Mouse (Mus musculus) thymus, adult 2 months (tissue): Measurements from ENCODE around the gene Grasp.

Experiments used
- CTCF ChIP-seq: fragments of 200-500 bp; IDR thresholded peaks from 2 replicates; pipeline ENCODE4 v1.5.1; 2012; ENCODE audit warnings: mild to moderate bottlenecking, control low read depth, low read length, moderate library complexity, borderline replicate concordance; ENCODE audit not compliant: control insufficient read depth, poor library complexity, insufficient read depth; ENCODE audit errors: extremely low read depth
- POLR2A ChIP-seq: fragments of 200-500 bp; IDR thresholded peaks from 2 replicates; pipeline ENCODE4 v1.6.1; 2012; ENCODE audit warnings: mild to moderate bottlenecking, low read length, control low read depth, moderate library complexity; ENCODE audit not compliant: control insufficient read depth, poor library complexity, insufficient read depth; ENCODE audit errors: extremely low read depth

DNA sequence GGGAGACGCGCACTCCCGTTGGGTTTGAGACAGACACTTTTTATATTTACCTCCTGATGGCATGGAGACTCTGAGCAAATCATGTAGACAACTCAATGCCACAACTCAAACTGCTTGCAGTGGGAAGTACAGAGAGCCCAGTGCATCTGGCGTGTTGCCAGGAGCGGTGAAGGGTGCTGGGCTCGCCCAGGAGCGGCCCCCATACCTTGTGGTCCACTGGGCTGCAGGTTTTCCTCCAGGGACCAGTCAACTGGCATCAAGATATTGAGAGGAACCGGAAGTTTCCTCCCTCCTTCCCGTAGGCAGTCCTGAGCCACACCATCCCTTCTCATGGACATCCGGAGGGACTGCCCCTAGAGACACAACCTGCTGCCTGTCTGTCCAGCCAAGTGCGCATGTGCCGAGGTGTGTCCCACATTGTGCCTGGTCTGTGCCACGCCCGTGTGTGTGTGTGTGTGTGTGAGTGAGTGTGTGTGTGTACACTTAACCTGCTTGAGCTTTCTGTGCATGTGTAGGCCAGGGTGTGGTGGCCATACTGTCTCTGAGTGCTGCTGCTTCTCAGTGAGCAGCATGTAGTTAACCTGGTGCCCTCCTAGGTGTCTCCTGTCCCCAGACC, 12.9 kb upstream of the Grasp start:
- TF ChIP-seq CTCF: no peak
- TF ChIP-seq POLR2A: no peak
